Mouse (Mus musculus): Measurements from ENCODE around the gene Rps18.

DNA sequence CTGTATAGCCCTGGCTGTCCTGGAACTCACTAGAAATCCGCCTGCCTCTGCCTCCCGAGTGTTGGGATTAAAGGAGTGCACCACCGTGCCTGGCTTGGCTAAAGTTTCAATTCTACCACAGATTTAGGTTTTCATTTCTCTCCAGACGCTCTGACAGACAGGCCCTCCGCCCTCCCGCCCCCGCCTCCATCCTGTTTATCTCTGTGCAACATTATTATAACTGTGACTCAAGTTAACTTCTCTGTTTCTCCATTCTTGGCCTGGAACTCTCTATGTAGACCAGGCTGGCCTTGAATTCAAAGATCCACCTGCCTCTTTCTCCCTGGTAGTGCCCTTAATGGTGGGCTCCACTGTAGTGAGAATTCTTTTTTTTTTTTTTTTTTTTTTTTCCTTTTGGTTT, 53.3 kb downstream of the Rps18 start:
- TF ChIP-seq CTCF (IDR thresholded peaks at IDR 0.05; ENCODE audit: borderline replicate concordance, control insufficient read depth, extremely low read depth, insufficient read depth, low read length, poor library complexity) = no peak
- TF ChIP-seq POLR2A (IDR thresholded peaks at IDR 0.05; ENCODE audit: control insufficient read depth, extremely low read depth, insufficient read depth, low read length, poor library complexity) = no peak
